Mouse (Mus musculus) T-helper 1 cell (primary cell): Measurements from ENCODE around the gene Tsga8.

Source experiments
- in situ Hi-C: fragments of 300-600 bp; cut with MboI, MseI; formaldehyde crosslinking; loops from one replicate; pipeline ENCODE4 v1.15.1; 2025; ENCODE audit warnings: high pct_unique_total_duplicates

Gene Tsga8

DNA sequence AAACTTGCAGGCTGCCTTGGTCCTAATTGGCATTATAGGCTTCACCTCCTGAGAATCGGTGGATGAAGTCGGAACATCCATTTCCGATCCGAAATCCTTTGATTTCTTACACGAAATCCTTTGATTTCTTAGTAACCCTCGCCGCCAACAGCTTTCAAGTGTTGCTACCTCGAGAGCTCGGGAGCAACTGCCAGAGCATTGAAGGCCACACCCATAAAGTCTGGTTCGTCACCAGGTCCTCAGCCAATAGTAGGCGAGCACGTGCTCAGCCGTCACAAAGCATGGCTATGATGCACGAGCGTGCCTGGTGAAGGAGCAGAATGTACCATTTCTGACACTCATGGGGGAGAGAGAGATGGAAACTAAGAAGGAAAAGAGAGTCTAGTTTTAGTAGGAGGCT is at the start of gene Tsga8:
Tsga8 (minus strand) TSS at position 327 of the 400 bp plus-strand sequence.
- in situ Hi-C loops, result no loop called here
